Mouse (Mus musculus) embryonic facial prominence, embryonic 11.5 days (tissue): ENCODE results near the gene Ugt1a10. TPM values are rescaled to one million over a fixed set of nuclear protein-coding genes. Genes with fewer than 3 reads are reported as not detected.

Experiments used
- ATAC-seq: fragments of 200-750 bp; cut with Nextera tagmentation; replicated peaks from 2 replicates; pipeline ENCODE4 v1.8.0; 2017; ENCODE audit warnings: low read depth; ENCODE audit not compliant: insufficient number of reproducible peaks, low FRiP score, low TSS enrichment
- DNase-seq: peaks from one replicate; pipeline ENCODE4 v3.0.0-alpha.2; 2015; ENCODE audit warnings: low spot score
- H3K27ac ChIP-seq: fragments of 300-500 bp; sonication (generic); replicated peaks from 2 replicates; pipeline ENCODE4 v1.5.1; 2014; ENCODE audit warnings: mild to moderate bottlenecking, low read depth, low read length, control low read depth
- H3K27me3 ChIP-seq: fragments of 300-500 bp; sonication (generic); 2 replicates; pipeline ENCODE4 v1.6.1; 2014; ENCODE audit warnings: mild to moderate bottlenecking, low read length, moderate library complexity, mixed read lengths; ENCODE audit not compliant: control insufficient read depth, insufficient read depth
- H3K36me3 ChIP-seq: fragments of 300-500 bp; sonication (generic); replicated peaks from 2 replicates; pipeline ENCODE4 v1.6.1; 2014; ENCODE audit warnings: low read depth, mild to moderate bottlenecking, low read length, moderate library complexity, mixed read lengths; ENCODE audit not compliant: control insufficient read depth, insufficient read depth
- H3K4me1 ChIP-seq: fragments of 300-500 bp; sonication (generic); 2 replicates; pipeline ENCODE4 v1.6.1; 2014; ENCODE audit warnings: low read length, mixed read lengths; ENCODE audit not compliant: control insufficient read depth, insufficient read depth
- H3K4me2 ChIP-seq: fragments of 300-500 bp; sonication (generic); 2 replicates; pipeline ENCODE4 v1.6.1; 2014; ENCODE audit warnings: low read depth, mild to moderate bottlenecking, control low read depth, low read length, moderate library complexity
- H3K4me3 ChIP-seq: fragments of 300-500 bp; sonication (generic); 2 replicates; pipeline ENCODE4 v1.5.1; 2014; ENCODE audit warnings: low read depth, low read length, control low read depth
- H3K9ac ChIP-seq: fragments of 300-500 bp; sonication (generic); replicated peaks from 2 replicates; pipeline ENCODE4 v1.6.1; 2014; ENCODE audit warnings: mild to moderate bottlenecking, control low read depth, low read length
- H3K9me3 ChIP-seq: fragments of 300-500 bp; sonication (generic); replicated peaks from 2 replicates; pipeline ENCODE4 v1.6.1; 2016; ENCODE audit warnings: mild to moderate bottlenecking, low read length, inconsistent platforms, mixed read lengths; ENCODE audit not compliant: control insufficient read depth
- WGBS: fragments of 180-500 bp; shearing (Covaris S2); extraction: QIAGEN DNeasy Blood & Tissue Kit; methylation state at CpG from one replicate; pipeline ENCODE4 v1.1.7; 2014; 5-methylcytosine and 5-hydroxymethylcytosine counted together
- polyA plus RNA-seq: library from polyadenylated mRNA; unstranded; fragments of >200 nt; fragmentation: Nextera tagmentation; extraction: Ambion mirVana; gene quantifications from 2 replicates; pipeline ENCODE4 v1.2.1, GENCODE M21; 2014

The Ugt1a10 gene
- polyA plus RNA-seq, 1 experiment from 2014 or later = not detected

DNA sequence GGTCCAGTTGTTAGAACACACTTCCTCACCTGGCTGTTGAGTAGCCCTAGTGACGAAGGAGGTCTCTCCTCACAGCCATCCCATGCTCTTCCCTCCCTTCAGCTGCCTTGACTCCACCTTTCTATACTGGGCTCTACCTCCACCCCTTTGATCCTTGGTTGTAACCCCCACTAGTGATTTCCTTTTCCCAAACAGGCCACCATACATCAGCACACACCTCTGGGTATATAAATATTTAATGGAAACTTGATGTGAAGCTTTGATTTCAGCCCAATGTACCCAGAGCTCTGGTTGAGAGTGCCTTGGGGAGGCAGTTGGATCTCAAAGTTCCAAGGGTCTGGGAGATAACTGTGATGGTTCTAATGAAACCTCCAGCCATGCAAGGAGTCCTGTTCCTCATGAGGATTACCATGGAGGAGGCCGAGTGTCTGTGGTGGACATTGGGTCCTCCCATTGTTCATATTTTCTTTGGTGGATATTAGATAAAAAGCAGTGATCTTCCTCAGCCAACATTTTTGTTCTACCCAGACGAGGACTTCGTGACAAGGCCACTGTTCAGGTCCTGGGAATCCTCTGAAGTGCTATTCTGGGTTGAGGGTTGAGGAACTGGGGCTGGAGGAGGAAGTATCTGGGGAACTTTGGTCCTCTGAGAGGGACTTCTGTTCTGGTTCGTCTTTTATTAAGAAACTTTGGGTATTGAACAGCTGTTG is 171.6 kb downstream of the Ugt1a10 start, which contains the start of gene Mroh2a:
Gene Mroh2a (plus strand): TSS at position 317 of the 710 bp plus-strand sequence.
- Histone ChIP-seq H3K4me2 (no peak within 1 kb of the TSS), H3K9ac (no peak within 1 kb of the TSS), H3K4me1 (no peaks in the 10 kb centered on the region), H3K27me3 (no peaks in the 10 kb centered on the region), H3K4me3 (no peak within 1 kb of the TSS), H3K9me3 (peaks cover 60% of the 10 kb centered on the region), H3K36me3 (no peaks in the 10 kb centered on the region), H3K27ac (no peak within 1 kb of the TSS)
- DNase-seq (no peak), ATAC-seq (no peak)
- WGBS = 56% methylated on average over 5 of the region's 5 CpGs

GRCm38 (mm10) chr1:88227482-88227881 is 172.3 kb downstream of the Ugt1a10 start:
- WGBS = 58% methylated on average over 2 of the region's 2 CpGs
- no peak for DNase-seq

GRCm38 (mm10) chr1:88228121-88228520 is 172.9 kb downstream of the Ugt1a10 start:
- ATAC-seq = no peak
- Histone ChIP-seq H3K36me3 (no peaks in the 10 kb centered on the region), H3K9ac (no peak overlapping the region), H3K9me3 (peaks cover 73% of the 10 kb centered on the region), H3K4me2 (no peak overlapping the region), H3K4me3 (no peak overlapping the region), H3K27ac (no peak overlapping the region), H3K27me3 (no peaks in the 10 kb centered on the region), H3K4me1 (no peaks in the 10 kb centered on the region)
- no peak for DNase-seq
- WGBS = 71% methylated on average over 7 of the region's 7 CpGs

More at GRCm38 (mm10) chr1:88227482-88227881, 172.3 kb downstream of the Ugt1a10 start:
- Histone ChIP-seq H3K4me2 (no peak overlapping the region), H3K27me3 (no peaks in the 10 kb centered on the region), H3K4me3 (no peak overlapping the region), H3K36me3 (no peaks in the 10 kb centered on the region), H3K4me1 (no peaks in the 10 kb centered on the region), H3K27ac (no peak overlapping the region), H3K9ac (no peak overlapping the region), H3K9me3 (peaks cover 67% of the 10 kb centered on the region)
- no peak for ATAC-seq

DNA sequence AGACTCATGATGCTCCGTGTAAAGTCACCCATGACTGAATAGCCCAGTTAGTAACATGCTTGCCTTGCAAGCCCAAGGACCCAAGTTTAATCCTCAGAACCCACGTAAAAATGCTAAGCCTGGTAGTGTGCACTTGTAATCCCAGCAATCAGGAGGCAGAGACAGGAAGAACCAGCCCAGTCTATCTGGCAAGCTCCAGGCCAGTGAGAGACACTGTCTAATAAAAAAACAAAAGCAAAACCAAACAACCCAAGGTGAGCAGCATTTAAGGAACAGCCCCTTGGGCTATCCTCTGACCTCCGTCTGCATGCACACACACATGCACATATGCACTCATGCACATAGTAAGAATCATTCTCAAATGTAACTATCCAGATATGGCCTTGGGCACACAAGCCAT is 174.4 kb downstream of the Ugt1a10 start:
- Histone ChIP-seq H3K27me3 (no peaks in the 10 kb centered on the region), H3K4me1 (no peaks in the 10 kb centered on the region), H3K9ac (no peak overlapping the region), H3K27ac (no peak overlapping the region), H3K4me2 (no peak overlapping the region), H3K36me3 (no peaks in the 10 kb centered on the region), H3K9me3 (peaks cover 87% of the 10 kb centered on the region), H3K4me3 (no peak overlapping the region)
- no peak for ATAC-seq
- 82% methylated on average over 3 of the region's 3 CpGs for WGBS
- DNase-seq = no peak

GRCm38 (mm10) chr1:88229986-88230385 is 174.8 kb downstream of the Ugt1a10 start:
- 83% methylated on average over 5 of the region's 5 CpGs for WGBS
- Histone ChIP-seq H3K9me3 (peaks cover 91% of the 10 kb centered on the region), H3K4me2 (no peak overlapping the region), H3K4me3 (no peak overlapping the region), H3K4me1 (no peaks in the 10 kb centered on the region), H3K36me3 (no peaks in the 10 kb centered on the region), H3K27ac (no peak overlapping the region), H3K27me3 (no peaks in the 10 kb centered on the region), H3K9ac (no peak overlapping the region)
- DNase-seq (no peak), ATAC-seq (no peak)

- Histone ChIP-seq H3K4me3 (no peak overlapping the region), H3K27me3 (no peaks in the 10 kb centered on the region), H3K9me3 (peaks cover 94% of the 10 kb centered on the region), H3K27ac (no peak overlapping the region), H3K4me1 (no peaks in the 10 kb centered on the region), H3K9ac (no peak overlapping the region), H3K36me3 (no peaks in the 10 kb centered on the region), H3K4me2 (no peak overlapping the region)
- DNase-seq (no peak), ATAC-seq (no peak)
- WGBS = 73% methylated on average over 7 of the region's 7 CpGs
Measured at GRCm38 (mm10) chr1:88230421-88230820, 175.2 kb downstream of the Ugt1a10 start.

GRCm38 (mm10) chr1:88230981-88231802 is 176.0 kb downstream of the Ugt1a10 start:
- no peak overlapping the region for H3K4me2 ChIP-seq

More at GRCm38 (mm10) chr1:88230981-88231802, 176.0 kb downstream of the Ugt1a10 start:
- 76% methylated on average over 6 of the region's 6 CpGs for WGBS
- Histone ChIP-seq H3K9me3 (peaks cover 94% of the 10 kb centered on the region), H3K9ac (no peak overlapping the region), H3K4me1 (no peaks in the 10 kb centered on the region), H3K27me3 (no peaks in the 10 kb centered on the region), H3K4me3 (no peak overlapping the region), H3K36me3 (no peaks in the 10 kb centered on the region), H3K27ac (no peak overlapping the region)
- DNase-seq = no peak
- no peak for ATAC-seq
